Mouse (Mus musculus): ENCODE results near the gene Dpp6. TPM values are rescaled to one million over a fixed set of nuclear protein-coding genes. Genes with fewer than 3 reads are reported as not detected.

Dpp6 gene
- polyA plus RNA-seq, 1 experiment = 0.73 TPM

GRCm38 (mm10) chr5:27063871-27064270 lies 246.9 kb downstream of the Dpp6 start:
- DNase-seq (ENCODE audit: low spot score) = no peak

DNA sequence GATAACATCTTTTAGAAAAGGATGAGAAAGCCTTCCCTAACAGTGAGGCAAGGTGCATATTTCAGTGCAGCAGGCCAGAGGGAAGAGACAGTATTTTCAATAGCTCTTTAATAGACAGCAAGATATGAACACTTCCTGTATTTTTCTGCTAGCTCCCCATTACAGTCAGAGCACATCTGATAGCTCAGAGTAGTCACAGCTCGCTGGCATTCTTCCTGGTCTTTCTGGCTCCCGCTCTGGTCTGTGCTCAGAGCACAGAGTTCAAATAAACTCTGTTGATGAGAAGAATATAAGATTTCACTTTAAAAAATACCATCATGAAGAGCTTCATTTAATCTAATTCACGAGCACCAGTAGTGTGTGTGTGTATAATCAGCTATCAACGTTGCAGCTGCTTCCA lies 249.8 kb downstream of the Dpp6 start:
- no peak for DNase-seq (ENCODE audit: low spot score)

GRCm38 (mm10) chr5:27075131-27075591 lies 258.2 kb downstream of the Dpp6 start:
- DNase-seq (ENCODE audit: low spot score) = no peak

- DNase-seq (ENCODE audit: low spot score) = no peak
Observed at GRCm38 (mm10) chr5:27076046-27076445, 259.0 kb downstream of the Dpp6 start.

DNA sequence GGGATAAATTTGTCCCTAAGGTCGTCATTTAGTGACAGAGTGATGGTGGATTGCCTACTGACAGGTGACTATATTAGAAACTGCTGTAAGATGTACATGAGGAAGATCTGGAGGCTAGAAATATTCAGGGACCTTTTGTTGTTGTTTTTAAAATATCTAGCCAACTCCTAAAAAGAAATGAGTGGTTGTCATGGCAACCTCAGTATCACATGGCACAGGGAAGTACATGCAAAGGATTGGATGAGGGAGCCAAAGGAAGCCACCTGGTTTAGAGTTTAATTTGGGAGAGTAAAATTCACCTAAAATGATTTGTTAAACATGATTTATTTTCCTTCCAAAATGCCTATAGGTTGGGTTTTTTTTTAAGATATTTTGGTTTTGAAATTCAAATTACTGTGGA lies 260.8 kb downstream of the Dpp6 start:
- no peak for DNase-seq (ENCODE audit: low spot score)

GRCm38 (mm10) chr5:27081275-27081674 lies 264.3 kb downstream of the Dpp6 start:
- DNase-seq (ENCODE audit: low spot score) = no peak

- DNase-seq (ENCODE audit: low spot score) = no peak
Observed at GRCm38 (mm10) chr5:27083762-27084161, 266.8 kb downstream of the Dpp6 start.

DNA sequence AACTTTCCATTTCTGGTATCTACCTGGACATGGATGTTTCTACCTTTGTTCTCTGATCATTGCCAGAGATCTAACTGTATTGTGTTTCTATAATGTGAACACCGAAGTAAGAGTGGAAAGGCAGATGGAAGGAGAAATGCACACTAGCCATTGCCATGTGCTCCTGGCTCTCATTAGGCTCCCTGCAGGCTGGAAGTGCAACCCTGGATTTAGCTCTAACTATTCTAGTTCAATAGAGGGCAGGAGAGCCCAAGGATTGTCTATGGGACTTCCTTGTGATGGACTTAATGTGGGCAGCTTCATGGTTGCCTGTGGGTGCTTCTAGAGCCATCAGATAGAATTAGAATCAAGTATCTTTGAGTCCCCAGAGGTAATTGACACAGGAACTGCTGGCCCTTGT lies 291.2 kb downstream of the Dpp6 start:
- DNase-seq (ENCODE audit: low spot score) = no peak

DNA sequence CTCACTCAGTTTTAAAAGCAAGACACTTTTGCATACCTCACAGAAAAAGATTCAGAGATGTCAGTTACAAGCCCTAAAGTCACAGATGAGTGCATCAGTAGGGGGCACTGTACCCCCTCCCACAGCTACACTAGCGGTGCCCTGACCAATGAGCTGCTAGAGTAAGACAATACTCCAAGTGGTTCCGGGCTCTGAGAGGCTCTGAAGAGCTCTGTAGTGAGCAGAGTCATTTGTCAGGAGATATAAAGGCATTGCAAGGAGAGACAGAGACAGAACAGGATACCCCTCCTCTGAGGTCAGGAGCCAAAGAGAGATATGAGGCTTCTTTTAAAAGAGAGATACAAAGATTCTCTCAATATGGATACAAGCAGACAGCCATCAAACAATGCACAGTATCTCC lies 305.5 kb downstream of the Dpp6 start:
- no peak for DNase-seq (ENCODE audit: low spot score)

DNA sequence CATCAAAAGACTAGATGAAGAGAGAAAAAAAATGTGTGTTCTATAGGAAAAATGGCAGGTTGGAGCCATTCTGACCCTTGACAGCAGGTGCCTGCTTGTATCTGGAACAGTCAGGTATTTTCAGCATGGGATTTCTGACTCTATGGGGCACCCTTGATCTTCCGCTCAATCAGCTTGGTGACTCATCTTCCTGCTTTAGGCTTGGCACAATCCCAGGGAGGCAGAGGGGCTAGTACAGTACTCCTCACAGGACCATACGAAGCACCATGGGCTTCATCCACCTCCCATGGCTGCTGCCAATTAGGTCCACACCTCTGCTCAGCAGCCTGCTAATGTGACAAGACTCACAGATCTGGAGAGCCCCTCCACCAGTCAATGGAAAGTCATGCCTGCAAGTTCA lies 305.9 kb downstream of the Dpp6 start:
- DNase-seq (ENCODE audit: low spot score) = no peak

DNA sequence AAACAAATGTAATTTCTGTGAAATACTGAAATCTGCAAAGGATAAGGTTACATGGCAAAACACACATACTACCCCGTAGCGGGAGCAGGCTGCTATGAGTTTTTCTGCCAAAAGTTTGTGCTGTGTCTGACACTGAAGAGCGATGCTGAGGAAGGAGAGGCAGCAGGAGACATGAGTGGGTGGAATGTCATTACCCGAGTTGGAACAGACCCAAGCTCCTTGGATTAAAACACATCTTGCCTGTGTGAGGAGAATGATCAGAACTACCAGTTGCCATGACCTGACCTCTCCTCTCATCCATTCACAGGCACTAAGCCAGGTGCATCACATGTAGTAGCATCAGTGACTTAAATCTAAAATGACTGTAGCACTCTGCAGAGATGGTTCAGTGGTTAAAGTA lies 309.0 kb downstream of the Dpp6 start:
- DNase-seq (ENCODE audit: low spot score) = no peak

DNA sequence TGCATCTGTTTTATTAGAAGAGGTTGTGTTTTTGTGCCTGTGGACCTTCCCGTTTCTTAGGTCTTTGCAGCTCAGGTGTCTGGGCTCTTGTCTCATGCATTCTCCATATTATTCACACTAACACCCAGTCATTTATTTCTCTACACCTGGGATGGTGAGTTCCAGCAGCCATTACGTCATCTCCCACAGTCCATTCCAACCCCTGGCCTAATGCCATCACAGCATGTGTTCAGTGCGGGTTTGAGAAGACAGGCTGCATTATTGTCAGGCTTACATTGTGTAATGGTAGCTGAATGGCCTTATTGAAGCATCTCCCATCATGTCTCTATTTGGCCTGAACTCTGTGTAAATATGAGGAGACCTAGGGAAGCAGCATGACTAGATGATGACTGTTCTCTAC lies 316.2 kb downstream of the Dpp6 start:
- no peak for DNase-seq (ENCODE audit: low spot score)

GRCm38 (mm10) chr5:27134436-27135005 lies 317.5 kb downstream of the Dpp6 start:
- no peak for DNase-seq (ENCODE audit: low spot score)

GRCm38 (mm10) chr5:27147397-27147945 lies 330.5 kb downstream of the Dpp6 start:
- DNase-seq (ENCODE audit: low spot score) = no peak

DNA sequence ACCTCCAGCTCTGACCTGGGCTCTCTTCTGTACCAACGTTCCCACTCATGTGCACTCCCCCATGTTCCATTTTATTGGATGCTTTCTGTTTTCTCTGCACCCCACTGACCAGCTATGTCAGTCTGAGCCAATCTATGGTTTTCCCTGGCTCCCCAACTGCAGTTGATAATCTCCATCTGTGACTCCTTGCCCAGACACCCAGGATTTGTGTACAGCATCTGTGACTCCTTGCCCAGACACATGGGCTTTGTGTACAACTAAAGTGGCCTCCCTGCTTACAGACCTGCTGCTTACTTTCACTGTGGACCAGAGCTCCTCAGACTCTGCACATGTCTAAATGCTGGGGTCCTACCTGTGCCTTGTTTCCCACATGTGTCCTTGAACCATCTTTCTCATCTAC lies 334.0 kb downstream of the Dpp6 start:
- no peak for DNase-seq (ENCODE audit: low spot score)

DNA sequence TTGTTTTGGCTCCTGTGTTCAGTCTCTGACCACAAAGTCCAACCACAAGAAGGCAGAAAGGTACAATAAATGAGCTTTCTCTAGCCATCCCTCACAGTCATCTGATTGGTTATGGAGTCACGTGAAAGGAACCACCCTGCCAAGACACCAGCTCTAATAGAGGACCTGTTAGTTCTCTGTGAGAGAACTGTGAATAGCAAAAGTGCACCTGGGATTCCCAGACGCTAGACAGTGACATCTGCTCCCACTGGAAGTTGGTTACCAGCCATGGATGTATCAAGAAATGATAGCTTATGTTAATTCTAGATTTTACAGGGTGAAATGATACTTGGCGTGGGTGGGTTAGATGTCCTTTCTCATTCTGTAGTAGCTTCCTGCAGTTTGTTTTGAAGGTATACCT lies 338.7 kb downstream of the Dpp6 start:
- no peak for DNase-seq (ENCODE audit: low spot score)

DNA sequence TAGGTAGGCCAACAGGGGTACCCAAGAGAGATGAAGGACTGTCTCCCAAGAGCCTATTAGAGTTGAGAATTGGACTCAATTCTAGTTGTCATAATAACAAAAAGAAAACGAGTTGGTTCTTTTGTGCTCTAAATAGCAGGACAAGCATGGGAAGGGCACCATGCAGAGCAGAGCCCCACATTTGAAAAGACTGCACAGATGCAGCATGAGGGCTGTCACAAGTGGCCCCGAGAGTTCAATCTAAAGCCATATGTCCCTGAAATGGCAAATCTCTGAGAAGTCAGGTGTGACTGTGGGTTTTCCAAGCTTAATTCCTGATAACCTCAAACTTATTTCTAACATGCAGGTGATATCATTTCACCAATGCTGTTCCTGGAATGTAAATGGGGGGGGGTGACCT lies 339.4 kb downstream of the Dpp6 start:
- DNase-seq (ENCODE audit: low spot score) = no peak

DNA sequence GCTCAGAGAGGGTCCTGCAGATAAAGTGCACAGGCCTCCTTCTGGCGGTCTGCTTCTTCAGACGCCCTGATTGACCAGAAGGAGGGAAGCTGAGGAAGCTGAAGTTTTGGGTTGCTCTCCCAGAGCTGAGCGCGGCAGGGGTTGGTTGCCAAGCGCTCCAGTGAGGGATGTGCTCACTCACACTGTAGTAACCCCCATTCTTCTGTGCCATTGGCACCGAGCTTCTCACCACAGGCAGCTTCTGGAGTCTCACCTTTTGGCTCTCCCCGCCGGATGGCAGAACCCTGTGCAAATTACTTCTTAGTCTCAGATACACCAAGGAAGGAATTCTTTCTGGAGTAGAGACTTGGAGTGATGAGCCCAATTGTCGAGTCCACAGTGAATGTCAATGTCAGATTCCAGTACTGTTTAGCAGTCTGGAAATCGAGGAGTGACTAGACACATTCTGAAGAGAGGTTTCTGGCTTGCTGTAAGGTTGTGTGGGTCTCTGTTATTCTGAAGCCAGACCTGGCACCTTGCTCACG lies 344.2 kb downstream of the Dpp6 start:
- DNase-seq (ENCODE audit: low spot score) = no peak

GRCm38 (mm10) chr5:27168550-27168949 lies 351.5 kb downstream of the Dpp6 start:
- no peak for DNase-seq (ENCODE audit: low spot score)

DNA sequence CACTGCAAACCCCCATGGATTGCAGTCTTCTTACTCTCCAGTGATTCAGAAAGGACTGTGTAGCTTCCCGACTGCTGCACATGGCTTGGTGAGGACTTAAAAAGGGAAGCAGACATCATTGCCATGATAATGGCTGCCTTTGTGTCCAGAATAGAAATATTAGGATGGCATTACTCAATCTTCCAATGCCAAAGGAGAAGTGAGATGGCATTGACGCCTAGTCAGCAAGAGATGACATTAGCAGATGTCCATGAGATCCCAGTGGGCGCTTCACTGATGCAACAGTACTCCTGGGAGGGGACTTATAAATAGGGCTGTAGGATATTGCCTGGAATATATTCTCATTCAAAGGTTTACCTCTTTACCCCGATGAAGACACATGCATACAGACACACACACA lies 368.0 kb downstream of the Dpp6 start:
- DNase-seq (ENCODE audit: low spot score) = no peak

- no peak for DNase-seq (ENCODE audit: low spot score)
Observed at GRCm38 (mm10) chr5:27191242-27191969, 374.4 kb downstream of the Dpp6 start.

- no peak for DNase-seq (ENCODE audit: low spot score)
Observed at GRCm38 (mm10) chr5:27194157-27194556, 377.2 kb downstream of the Dpp6 start.

- DNase-seq (ENCODE audit: low spot score) = no peak
Observed at GRCm38 (mm10) chr5:27194975-27195374, 378.0 kb downstream of the Dpp6 start.

All from urinary bladder, adult 2 months (tissue).